Mouse (Mus musculus) ES-E14 (cell line): ENCODE measurements at regions not wholly inside any gene's neighbourhood (a gene's known extent, or its start where the extent isn't known, plus 50 kb on each side); places are given as distances from the start of the nearest gene placed in this dataset.

Source experiments
- DNase-seq: peaks from one replicate; pipeline ENCODE4 v3.0.0-alpha.2; 2013; ENCODE audit warnings: low read depth, low spot score
- H3K27ac ChIP-seq: 2 replicates; pipeline ENCODE4 v1.5.1; 2012; ENCODE audit warnings: low read depth, mild to moderate bottlenecking, low read length, moderate library complexity, mixed read lengths; ENCODE audit not compliant: poor library complexity, insufficient read depth, severe bottlenecking
- H3K36me3 ChIP-seq: 2 replicates; pipeline ENCODE4 v1.6.1; 2012; ENCODE audit warnings: mild to moderate bottlenecking, low read length, moderate library complexity, mixed read lengths; ENCODE audit not compliant: control insufficient read depth, poor library complexity, insufficient read depth, severe bottlenecking
- H3K4me1 ChIP-seq, 2 experiments: fragments of 150-350 bp in 1 of 2; sonication (generic) in 1 of 2; 2 replicates each; pipeline ENCODE4 v1.6.1; 2012; ENCODE audit warnings: low read length in 2 of 2, mild to moderate bottlenecking in 1 of 2, mixed read lengths in 1 of 2; ENCODE audit not compliant: control insufficient read depth in 2 of 2, insufficient read depth in 2 of 2, poor library complexity in 1 of 2
- H3K4me3 ChIP-seq, 2 experiments: fragments of 150-350 bp in 1 of 2; sonication (generic) in 1 of 2; 2 replicates each; pipeline ENCODE4 v1.5.1; 2012; ENCODE audit warnings: low read length in 2 of 2, low read depth in 1 of 2, mild to moderate bottlenecking in 1 of 2, mixed read lengths in 1 of 2; ENCODE audit not compliant: insufficient read depth in 1 of 2, poor library complexity in 1 of 2, severe bottlenecking in 1 of 2
- H3K9ac ChIP-seq: 2 replicates; pipeline ENCODE4 v1.6.1; 2012; ENCODE audit warnings: low read depth, mild to moderate bottlenecking, low read length, mixed read lengths; ENCODE audit not compliant: poor library complexity, insufficient read depth, severe bottlenecking
- H3K9me3 ChIP-seq: fragments of 150-350 bp; sonication (generic); 2 replicates; pipeline ENCODE4 v1.6.1; 2012; ENCODE audit warnings: low read depth, mild to moderate bottlenecking, low read length; ENCODE audit not compliant: control insufficient read depth, insufficient read depth
- CHD2 ChIP-seq: IDR thresholded peaks from 2 replicates; pipeline ENCODE4 v1.6.1; 2014; ENCODE audit warnings: mild to moderate bottlenecking, low read depth, low read length, inconsistent platforms
- HCFC1 ChIP-seq: IDR thresholded peaks from 2 replicates; pipeline ENCODE4 v1.6.1; 2012; ENCODE audit warnings: low read length, inconsistent platforms, borderline replicate concordance; ENCODE audit not compliant: insufficient read depth
- MAFK ChIP-seq: IDR thresholded peaks from 2 replicates; pipeline ENCODE4 v1.6.1; 2014; ENCODE audit warnings: mild to moderate bottlenecking, low read depth, low read length, inconsistent platforms; ENCODE audit not compliant: insufficient read depth
- ZC3H11A ChIP-seq: IDR thresholded peaks from 2 replicates; pipeline ENCODE4 v1.6.1; 2012; ENCODE audit warnings: low read depth, mild to moderate bottlenecking, inconsistent platforms, low read length, borderline replicate concordance
- ZNF384 ChIP-seq: IDR thresholded peaks from 2 replicates; pipeline ENCODE4 v1.6.1; 2012; ENCODE audit warnings: low read depth, low read length, inconsistent platforms
- in situ Hi-C, 2 experiments: fragments of 600-800 bp; cut with MboI; formaldehyde crosslinking; loops; one replicate each; pipeline ENCODE4 v1.15.1; 2025; ENCODE audit warnings: low sequenced_read_pairs in 2 of 2, inconsistent platforms in 1 of 2; ENCODE audit not compliant: unreplicated experiment in 2 of 2

GRCm38 (mm10) chr4:87367732-87368412, 137.6 kb upstream of the Slc24a2 start:
- H3K36me3 ChIP-seq, result no peaks in the 10 kb centered on the region
- in situ Hi-C loops, result loop anchor here in 1 of 2 experiments (10.0 to 25.0 kb wide), 2 partner anchors 657 to 969 kb away; no protein-coding TSS in a partner anchor
- H3K9ac ChIP-seq, result no peak overlapping the region
- no peaks in the 10 kb centered on the region for H3K9me3 ChIP-seq
- H3K27ac ChIP-seq, result no peak overlapping the region
- TF ChIP-seq ZC3H11A, result peak; percentile 97
- no peak for TF ChIP-seq HCFC1
- peaks cover 0 to 4% of the 10 kb centered on the region in 2 experiments; a peak in 1 of 4 replicates for H3K4me1 ChIP-seq
- peak; percentile 61 for DNase-seq
- H3K4me3 ChIP-seq, result peak overlapping the region; percentile 0 to 49; a peak in 3 of 4 replicates

DNA sequence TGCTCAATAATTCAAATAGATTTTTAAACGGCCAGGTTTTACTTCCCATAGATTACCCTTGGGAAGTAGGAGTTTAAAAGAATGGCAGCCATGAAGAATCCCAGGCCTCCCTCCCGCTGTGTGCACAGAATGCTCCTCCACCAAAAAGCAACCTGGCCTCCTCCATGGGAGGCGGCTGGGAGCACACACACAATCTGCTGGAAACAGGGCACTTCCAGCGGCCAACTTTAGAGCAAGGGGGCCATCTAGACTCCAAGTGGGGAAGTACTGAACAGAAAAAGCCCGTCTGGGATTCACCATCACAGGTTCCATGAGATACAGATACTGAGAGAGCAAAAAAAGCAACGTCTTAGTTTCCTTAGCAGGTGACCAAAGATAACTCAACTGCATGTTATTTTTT, 131.9 kb upstream of the Slc24a2 start:
- TF ChIP-seq ZC3H11A (peak; percentile 31; the same call in 1 of the 2 replicates), ZNF384 (no peak)
- H3K36me3 ChIP-seq, result no peaks in the 10 kb centered on the region
- H3K9me3 ChIP-seq, result no peaks in the 10 kb centered on the region
- in situ Hi-C loops, result loop anchor here in 1 of 2 experiments (10.0 to 25.0 kb wide), 2 partner anchors 663 to 975 kb away; no protein-coding TSS in a partner anchor
- no peak for DNase-seq
- H3K27ac ChIP-seq, result no peak overlapping the region
- no peaks in the 10 kb centered on the region for H3K4me1 ChIP-seq
- no peak overlapping the region for H3K9ac ChIP-seq
- no peak overlapping the region for H3K4me3 ChIP-seq

GRCm38 (mm10) chr4:87359483-87359882, 129.2 kb upstream of the Slc24a2 start:
- DNase-seq, result no peak
- Histone ChIP-seq H3K4me3 (no peak overlapping the region), H3K36me3 (no peaks in the 10 kb centered on the region), H3K4me1 (no peaks in the 10 kb centered on the region), H3K27ac (no peak overlapping the region), H3K9ac (no peak overlapping the region), H3K9me3 (no peaks in the 10 kb centered on the region)
- no peak for TF ChIP-seq MAFK
- in situ Hi-C loops, result loop anchor here in 1 of 2 experiments (25.0 kb wide), 1 partner anchor 978 kb away; no protein-coding TSS in a partner anchor

DNA sequence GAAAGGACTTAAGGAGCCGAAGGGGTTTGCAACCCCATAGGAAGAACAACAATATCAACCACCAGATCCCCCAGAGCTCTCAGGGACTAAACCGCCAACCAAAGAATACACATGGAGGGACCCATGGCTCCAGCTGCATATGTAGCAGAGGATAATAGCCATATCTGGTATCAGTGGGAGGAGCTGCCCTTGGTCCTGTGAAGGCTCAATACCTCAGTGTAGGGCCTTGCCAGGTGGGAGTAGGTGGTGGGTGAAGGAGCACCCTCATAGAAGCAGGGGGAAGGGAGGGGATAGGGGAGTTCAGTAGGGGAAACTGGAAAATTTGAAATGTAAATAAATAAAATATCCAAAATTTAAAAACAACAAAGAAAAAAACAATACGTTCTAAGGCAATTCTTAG, 128.7 kb upstream of the Slc24a2 start:
- in situ Hi-C loops, result loop anchor here in 1 of 2 experiments (25.0 kb wide), 1 partner anchor 978 kb away; no protein-coding TSS in a partner anchor
- H3K9me3 ChIP-seq, result no peaks in the 10 kb centered on the region
- H3K36me3 ChIP-seq, result no peaks in the 10 kb centered on the region
- no peaks in the 10 kb centered on the region for H3K4me1 ChIP-seq
- H3K9ac ChIP-seq, result no peak overlapping the region
- TF ChIP-seq MAFK (no peak), CHD2 (no peak), HCFC1 (no peak), ZNF384 (no peak), ZC3H11A (no peak)
- no peak for DNase-seq
- H3K27ac ChIP-seq, result no peak overlapping the region
- H3K4me3 ChIP-seq, result no peak overlapping the region

DNA sequence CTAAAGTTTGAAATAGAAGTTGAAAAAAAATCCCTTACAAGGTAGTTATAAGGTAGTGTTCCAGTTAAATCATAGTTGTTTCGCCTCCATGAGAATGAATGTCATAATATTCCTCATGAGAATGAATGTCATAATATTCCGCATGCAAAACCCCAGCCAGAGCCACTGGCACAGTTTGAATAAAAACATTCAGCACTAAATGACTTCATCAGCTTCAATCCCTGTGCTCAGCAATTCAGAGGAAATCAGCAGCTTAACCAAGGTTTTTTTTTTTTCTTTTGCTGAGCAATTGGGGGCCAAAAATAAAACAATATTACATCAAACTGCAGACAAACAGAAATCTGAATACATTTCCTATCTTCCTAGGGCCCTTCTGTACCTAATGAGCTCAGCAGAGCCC, 102.7 kb upstream of the Slc24a2 start:
- TF ChIP-seq ZC3H11A (no peak), ZNF384 (no peak), CHD2 (no peak), MAFK (no peak), HCFC1 (no peak)
- in situ Hi-C loops, result no loop called here
- Histone ChIP-seq H3K9ac (no peak overlapping the region), H3K36me3 (no peaks in the 10 kb centered on the region), H3K4me3 (no peak overlapping the region), H3K27ac (no peak overlapping the region), H3K9me3 (no peaks in the 10 kb centered on the region), H3K4me1 (no peaks in the 10 kb centered on the region)
- no peak for DNase-seq
